Mouse (Mus musculus) embryonic facial prominence, embryonic 13.5 days (tissue): Measurements from ENCODE around the gene Hils1. TPM values are rescaled to one million over a fixed set of nuclear protein-coding genes. Genes with fewer than 3 reads are reported as not detected.
A peak's percentile ranks its signal among the peaks of the same experiment; 100 is the strongest.

Source experiments
- ATAC-seq: fragments of 200-750 bp; cut with Nextera tagmentation; 2 replicates; pipeline ENCODE4 v1.8.0; 2017; ENCODE audit warnings: low read depth; ENCODE audit not compliant: insufficient number of reproducible peaks, insufficient read depth, low FRiP score, low TSS enrichment
- H3K27ac ChIP-seq: fragments of 300-500 bp; sonication (generic); 2 replicates; pipeline ENCODE4 v1.5.1; 2015; ENCODE audit warnings: moderate library complexity, mild to moderate bottlenecking, inconsistent platforms
- H3K27me3 ChIP-seq: fragments of 300-500 bp; sonication (generic); 2 replicates; pipeline ENCODE4 v1.6.1; 2015; ENCODE audit warnings: mild to moderate bottlenecking, inconsistent platforms
- H3K36me3 ChIP-seq: fragments of 300-500 bp; sonication (generic); 2 replicates; pipeline ENCODE4 v1.6.1; 2015; ENCODE audit warnings: mild to moderate bottlenecking, inconsistent platforms
- H3K4me1 ChIP-seq: fragments of 300-500 bp; sonication (generic); 2 replicates; pipeline ENCODE4 v1.6.1; 2015; ENCODE audit warnings: inconsistent platforms
- H3K4me2 ChIP-seq: fragments of 300-500 bp; sonication (generic); 2 replicates; pipeline ENCODE4 v1.6.1; 2015; ENCODE audit warnings: moderate library complexity, mild to moderate bottlenecking, inconsistent platforms
- H3K4me3 ChIP-seq: fragments of 300-500 bp; sonication (generic); 2 replicates; pipeline ENCODE4 v1.5.1; 2015; ENCODE audit warnings: mild to moderate bottlenecking, inconsistent platforms
- H3K9ac ChIP-seq: fragments of 300-500 bp; sonication (generic); 2 replicates; pipeline ENCODE4 v1.6.1; 2015; ENCODE audit warnings: mild to moderate bottlenecking, inconsistent platforms
- H3K9me3 ChIP-seq: fragments of 300-500 bp; sonication (generic); 2 replicates; pipeline ENCODE4 v1.6.1; 2016; ENCODE audit warnings: inconsistent platforms
- WGBS: fragments of 180-500 bp; shearing (Covaris S2); methylation state at CpG from one replicate; pipeline ENCODE4 v1.1.7; 2015; ENCODE audit warnings: mixed read lengths; 5-methylcytosine and 5-hydroxymethylcytosine counted together
- polyA plus RNA-seq: library from polyadenylated mRNA; unstranded; fragments of >200 nt; fragmentation: Nextera tagmentation; extraction: Ambion mirVana; gene quantifications from 2 replicates; pipeline ENCODE4 v1.2.1, GENCODE M21; 2015

The Hils1 gene
- polyA plus RNA-seq, 1 experiment from 2014 or later = not detected

GRCm38 (mm10) chr11:94974951-94975350 lies 7.6 kb downstream of the Hils1 start:
- ATAC-seq = no peak

GRCm38 (mm10) chr11:94976199-94976598 lies 8.8 kb downstream of the Hils1 start, which contains the start of gene Sgca:
TSS of gene Sgca (minus strand) at chr11:94976327.
- Histone ChIP-seq H3K4me2 (no peak within 1 kb of the TSS), H3K4me1 (peaks cover 13% of the 10 kb centered on the region), H3K36me3 (no peaks in the 10 kb centered on the region), H3K9ac (no peak within 1 kb of the TSS), H3K4me3 (no peak within 1 kb of the TSS), H3K9me3 (no peaks in the 10 kb centered on the region), H3K27ac (no peak within 1 kb of the TSS), H3K27me3 (0 out of 2 replicates have a peak, but pooled peaks cover 4% of the 10 kb centered on the region)
- WGBS = 73% methylated on average over 5 of the region's 5 CpGs
- ATAC-seq = no peak

More at GRCm38 (mm10) chr11:94974951-94975350, 7.6 kb downstream of the Hils1 start:
- WGBS = 83% methylated on average over 2 of the region's 2 CpGs
- Histone ChIP-seq H3K36me3 (no peaks in the 10 kb centered on the region), H3K4me1 (peaks cover 13% of the 10 kb centered on the region), H3K4me2 (no peak overlapping the region), H3K4me3 (no peak overlapping the region), H3K27ac (no peak overlapping the region), H3K27me3 (0 out of 2 replicates have a peak, but pooled peaks cover 4% of the 10 kb centered on the region), H3K9me3 (no peaks in the 10 kb centered on the region), H3K9ac (no peak overlapping the region)

- H3K4me2 ChIP-seq = peak overlapping the region; percentile 59
- WGBS = 40% methylated on average over 9 of the region's 9 CpGs
- no peak for ATAC-seq
- no peaks in the 10 kb centered on the region for H3K9me3 ChIP-seq
- no peak overlapping the region for H3K27ac ChIP-seq
- H3K9ac ChIP-seq = peak overlapping the region; percentile 55
- peaks cover 13% of the 10 kb centered on the region for H3K4me1 ChIP-seq
- H3K27me3 ChIP-seq = no peaks in the 10 kb centered on the region
- no peaks in the 10 kb centered on the region for H3K36me3 ChIP-seq
- H3K4me3 ChIP-seq = peak overlapping the region; percentile 34
Measured at GRCm38 (mm10) chr11:94978178-94978915, 11.0 kb downstream of the Hils1 start.

- Histone ChIP-seq H3K9ac (peak overlapping the region; percentile 55), H3K9me3 (no peaks in the 10 kb centered on the region), H3K4me1 (peaks cover 13% of the 10 kb centered on the region), H3K4me3 (peak overlapping the region; percentile 34), H3K4me2 (peak overlapping the region; percentile 59), H3K27ac (no peak overlapping the region), H3K27me3 (no peaks in the 10 kb centered on the region), H3K36me3 (no peaks in the 10 kb centered on the region)
- WGBS = under 1% methylated on average over 20 of the region's 20 CpGs
- ATAC-seq = peak; percentile 78; the same call in 1 of the 2 replicates
Measured at GRCm38 (mm10) chr11:94978947-94979346, 11.6 kb downstream of the Hils1 start.

- 79% methylated on average over 11 of the region's 11 CpGs for WGBS
- H3K9ac ChIP-seq = peak overlapping the region; percentile 55; the same call in 1 of the 2 replicates
- peak overlapping the region; percentile 34 for H3K4me3 ChIP-seq
- H3K4me2 ChIP-seq = peak overlapping the region; percentile 59
- H3K27me3 ChIP-seq = no peaks in the 10 kb centered on the region
- H3K9me3 ChIP-seq = no peaks in the 10 kb centered on the region
- no peak overlapping the region for H3K27ac ChIP-seq
- H3K4me1 ChIP-seq = peaks cover 13% of the 10 kb centered on the region
- no peaks in the 10 kb centered on the region for H3K36me3 ChIP-seq
- ATAC-seq = 0 out of 2 replicates have a peak, but pooled peaks have one; percentile 18
Measured at GRCm38 (mm10) chr11:94979462-94980179, 12.2 kb downstream of the Hils1 start.

GRCm38 (mm10) chr11:94985140-94985539 lies 17.7 kb downstream of the Hils1 start:
- WGBS = 40% methylated on average over 1 of the region's 1 CpGs
- ATAC-seq = no peak
- peaks cover 38% of the 10 kb centered on the region for H3K4me1 ChIP-seq

GRCm38 (mm10) chr11:94985822-94986221 lies 18.4 kb downstream of the Hils1 start:
- no peak overlapping the region for H3K4me2 ChIP-seq
- no peaks in the 10 kb centered on the region for H3K27me3 ChIP-seq
- no peak overlapping the region for H3K4me3 ChIP-seq
- no peak for ATAC-seq
- peaks cover 43% of the 10 kb centered on the region for H3K4me1 ChIP-seq
- H3K36me3 ChIP-seq = no peaks in the 10 kb centered on the region
- 69% methylated on average over 5 of the region's 5 CpGs for WGBS
- no peak overlapping the region for H3K27ac ChIP-seq
- no peaks in the 10 kb centered on the region for H3K9me3 ChIP-seq
- no peak overlapping the region for H3K9ac ChIP-seq

More at GRCm38 (mm10) chr11:94985140-94985539, 17.7 kb downstream of the Hils1 start:
- Histone ChIP-seq H3K27ac (no peak overlapping the region), H3K36me3 (no peaks in the 10 kb centered on the region), H3K9me3 (no peaks in the 10 kb centered on the region), H3K9ac (no peak overlapping the region), H3K4me3 (no peak overlapping the region), H3K4me2 (no peak overlapping the region), H3K27me3 (no peaks in the 10 kb centered on the region)

- Histone ChIP-seq H3K4me2 (no peak overlapping the region), H3K27ac (no peak overlapping the region), H3K9me3 (no peaks in the 10 kb centered on the region), H3K36me3 (no peaks in the 10 kb centered on the region), H3K27me3 (no peaks in the 10 kb centered on the region), H3K9ac (no peak overlapping the region), H3K4me3 (no peak overlapping the region), H3K4me1 (peaks cover 43% of the 10 kb centered on the region)
- 54% methylated on average over 2 of the region's 2 CpGs for WGBS
- ATAC-seq = no peak
Measured at GRCm38 (mm10) chr11:94986435-94986834, 19.0 kb downstream of the Hils1 start.

GRCm38 (mm10) chr11:94987341-94987740 lies 19.9 kb downstream of the Hils1 start:
- no peak overlapping the region for H3K27ac ChIP-seq
- no peaks in the 10 kb centered on the region for H3K36me3 ChIP-seq
- no peak overlapping the region for H3K4me3 ChIP-seq
- no peak overlapping the region for H3K9ac ChIP-seq
- WGBS = 39% methylated on average over 6 of the region's 6 CpGs
- no peaks in the 10 kb centered on the region for H3K9me3 ChIP-seq
- no peaks in the 10 kb centered on the region for H3K27me3 ChIP-seq
- peaks cover 49% of the 10 kb centered on the region for H3K4me1 ChIP-seq
- no peak for ATAC-seq
- H3K4me2 ChIP-seq = no peak overlapping the region

GRCm38 (mm10) chr11:94987851-94988250 lies 20.5 kb downstream of the Hils1 start:
- no peak overlapping the region for H3K9ac ChIP-seq
- H3K27ac ChIP-seq = no peak overlapping the region
- 65% methylated on average over 8 of the region's 8 CpGs for WGBS
- no peak for ATAC-seq
- no peaks in the 10 kb centered on the region for H3K9me3 ChIP-seq
- no peaks in the 10 kb centered on the region for H3K36me3 ChIP-seq
- H3K27me3 ChIP-seq = no peaks in the 10 kb centered on the region
- H3K4me3 ChIP-seq = no peak overlapping the region
- no peak overlapping the region for H3K4me2 ChIP-seq
- peaks cover 54% of the 10 kb centered on the region for H3K4me1 ChIP-seq

GRCm38 (mm10) chr11:94988780-94989561 lies 21.6 kb downstream of the Hils1 start:
- WGBS = 14% methylated on average over 10 of the region's 10 CpGs
- Histone ChIP-seq H3K9ac (peak overlapping the region; percentile 71), H3K27ac (peak overlapping the region; percentile 96), H3K9me3 (no peaks in the 10 kb centered on the region), H3K27me3 (no peaks in the 10 kb centered on the region), H3K4me2 (peak overlapping the region; percentile 99), H3K36me3 (no peaks in the 10 kb centered on the region), H3K4me1 (peaks cover 65% of the 10 kb centered on the region), H3K4me3 (peak overlapping the region; percentile 91)
- no peak for ATAC-seq
